In genomic region chr13:83596989-83597738, GRCm38 (mm10) we compare ENCODE assay signal across 22 mouse cellular contexts.
DNase-seq lines count a peak whose midpoint lies in the region; ATAC-seq and TF ChIP-seq lines count a peak whose summit lies in the region.
"Had no signal": no experiment of that assay in that cellular context is flagged by ENCODE, and none has a peak within 500 bp of the region (broad histone marks: within the 10 kb centered on the region; RNA-seq: fewer than 3 reads in every experiment).

No protein-coding gene starts in this region.

- peaks cover 9% of the 10 kb centered on the region for H3K4me1 ChIP-seq in heart, adult 2 months (ENCODE audit: control insufficient read depth, insufficient read depth, low read length)
- peaks cover 2% of the 10 kb centered on the region; the same call in 1 of the 2 replicates for H3K4me1 ChIP-seq in heart, embryonic 11.5 days (ENCODE audit: control insufficient read depth, insufficient read depth, low read length)
- peaks cover 18 to 56% of the 10 kb centered on the region in 2 experiments for H3K4me1 ChIP-seq in CH12.LX (ENCODE audit: control insufficient read depth in 1 of 2, insufficient read depth in 2 of 2)
- H3K4me1 ChIP-seq: embryonic facial prominence, embryonic 13.5 days; hindbrain, embryonic 12.5 days had no signal

- TF ChIP-seq EP300 in heart, adult 2 months (IDR thresholded peaks at IDR 0.05; ENCODE audit: insufficient read depth, low read depth, low read length) = no peak
- TF ChIP-seq EP300 in CH12.LX (IDR thresholded peaks at IDR 0.05; ENCODE audit: low read length) = no peak

- no peak for ATAC-seq in heart, embryonic 11.5 days (replicated peaks; ENCODE audit: insufficient number of reproducible peaks, low FRiP score, low TSS enrichment)
- ATAC-seq in megakaryocyte progenitor cell, adult 5-6 weeks (replicated peaks; ENCODE audit: poor library complexity) = peak; percentile 43
- ATAC-seq in frontal cortex, adult (ENCODE audit: low TSS enrichment) = no peak
- ATAC-seq: CD4-positive, CD25-positive, alpha-beta regulatory T cell, adult 4 months; forebrain, embryonic 16.5 days; hindbrain, embryonic 16.5 days; inflammation-experienced regulatory T-cells, adult 6 months; intestine, postnatal 0 days had no signal

- TF ChIP-seq CTCF in heart, adult 2 months (IDR thresholded peaks at IDR 0.05) = no peak
- no peak for TF ChIP-seq CTCF in CH12.LX (conservative IDR thresholded peaks at IDR 0.05 in 1 of 2, IDR thresholded peaks at IDR 0.05 in 1 of 2; ENCODE audit: low read depth in 2 of 2, low read length in 2 of 2)

- H3K4me2 ChIP-seq in heart, embryonic 11.5 days = no peak overlapping the region
- peak overlapping the region; percentile 75 for H3K4me2 ChIP-seq in CH12.LX (ENCODE audit: insufficient read depth, low read depth, poor library complexity, severe bottlenecking)
- H3K4me2 ChIP-seq: embryonic facial prominence, embryonic 13.5 days; forebrain, embryonic 12.5 days; heart, embryonic 15.5 days; hindbrain, embryonic 12.5 days had no signal

- 62% methylated on average over 6 of the region's 6 CpGs for WGBS in heart, adult 2 months
- 86% methylated on average over 6 of the region's 6 CpGs for WGBS in heart, embryonic 11.5 days (ENCODE audit: insufficient replicate concordance)

- no peaks in the 10 kb centered on the region for H3K27me3 ChIP-seq in heart, adult 2 months (ENCODE audit: control insufficient read depth, insufficient read depth, low read length)
- H3K27me3 ChIP-seq in heart, embryonic 11.5 days (ENCODE audit: control insufficient read depth, insufficient read depth, low read length) = no peaks in the 10 kb centered on the region
- H3K27me3 ChIP-seq in CH12.LX (replicated peaks) = no peaks in the 10 kb centered on the region
- H3K27me3 ChIP-seq: embryonic facial prominence, embryonic 13.5 days; forebrain, embryonic 12.5 days; heart, embryonic 15.5 days; hindbrain, embryonic 12.5 days had no signal

- H3K9me3 ChIP-seq in heart, embryonic 11.5 days (replicated peaks; ENCODE audit: control insufficient read depth, low read length) = no peaks in the 10 kb centered on the region
- no peaks in the 10 kb centered on the region for H3K9me3 ChIP-seq in CH12.LX (replicated peaks; ENCODE audit: low read length)
- H3K9me3 ChIP-seq: embryonic facial prominence, embryonic 13.5 days; forebrain, embryonic 12.5 days; heart, embryonic 15.5 days; hindbrain, embryonic 12.5 days had no signal

- TF ChIP-seq RAD21 in CH12.LX (IDR thresholded peaks at IDR 0.05; ENCODE audit: low read depth, low read length) = no peak

- no peak for DNase-seq in heart, adult 2 months
- DNase-seq in 416B (ENCODE audit: low read depth) (peak; percentile 88), CH12.LX (ENCODE audit: extremely low read depth) (peak; percentile 50)
- DNase-seq: adrenal gland, postnatal 10 days; B cell, adult 2 months; cerebellum, adult 11 months; cerebellum, adult 8-10 months; cerebellum, postnatal 14 days; gastrocnemius, postnatal 36 days; heart, postnatal 14 days had no signal

- no peak overlapping the region for H3K4me3 ChIP-seq in heart, adult 2 months
- H3K4me3 ChIP-seq in heart, embryonic 11.5 days (ENCODE audit: low read depth, low read length) = no peak overlapping the region
- no peak overlapping the region for H3K4me3 ChIP-seq in CH12.LX (replicated peaks in 1 of 3; ENCODE audit: low read depth in 2 of 3, low read length in 2 of 3, poor library complexity in 1 of 3)
- H3K4me3 ChIP-seq: embryonic facial prominence, embryonic 13.5 days; forebrain, embryonic 12.5 days; heart, embryonic 15.5 days; hindbrain, embryonic 12.5 days had no signal

- intact Hi-C loops in heart, adult 2 months (cut with DNase I) = no loop called here

- in situ Hi-C loops in CH12.LX (cut with MboI; ENCODE audit: low pct_ligation_motif_present, low pct_unique_long_range_greater_than_20kb, low sequenced_read_pairs) = no loop called here

- H3K36me3 ChIP-seq in heart, adult 2 months (ENCODE audit: control insufficient read depth, insufficient read depth, low read length) = peaks cover 32% of the 10 kb centered on the region
- no peaks in the 10 kb centered on the region for H3K36me3 ChIP-seq in heart, embryonic 11.5 days (ENCODE audit: control insufficient read depth, insufficient read depth, low read length)
- H3K36me3 ChIP-seq in CH12.LX (replicated peaks in 1 of 2; ENCODE audit: control insufficient read depth in 1 of 2, insufficient read depth in 1 of 2, low read length in 1 of 2) = peaks cover 8 to 56% of the 10 kb centered on the region in 2 experiments
- H3K36me3 ChIP-seq: forebrain, embryonic 12.5 days; hindbrain, embryonic 12.5 days had no signal

- H3K9ac ChIP-seq in heart, adult 2 months (ENCODE audit: low read depth, low read length) = no peak overlapping the region
- no peak overlapping the region for H3K9ac ChIP-seq in heart, embryonic 11.5 days (ENCODE audit: low read depth, low read length)
- H3K9ac ChIP-seq in CH12.LX (ENCODE audit: insufficient read depth, low read depth) = peak overlapping the region; percentile 33; the same call in 1 of the 2 replicates
- H3K9ac ChIP-seq: embryonic facial prominence, embryonic 13.5 days; forebrain, embryonic 12.5 days; heart, embryonic 15.5 days; hindbrain, embryonic 12.5 days had no signal

- peak overlapping the region; percentile 68 for H3K27ac ChIP-seq in heart, adult 2 months
- H3K27ac ChIP-seq in heart, embryonic 11.5 days (ENCODE audit: low read depth, low read length) = no peak overlapping the region
- peak overlapping the region; percentile 82 for H3K27ac ChIP-seq in CH12.LX (ENCODE audit: insufficient read depth, low read depth)
- H3K27ac ChIP-seq: embryonic facial prominence, embryonic 13.5 days; forebrain, embryonic 12.5 days; heart, embryonic 15.5 days; hindbrain, embryonic 12.5 days had no signal

- dilution Hi-C loops in CH12.LX (cut with MboI; ENCODE audit: extremely low pct_ligation_motif_present, extremely low pct_unique_long_range_greater_than_20kb, low sequenced_read_pairs) = no loop called here

- H3K79me2 ChIP-seq in heart, adult 2 months (replicated peaks; ENCODE audit: control insufficient read depth, insufficient read depth, low read length) = peaks cover 1% of the 10 kb centered on the region; the same call in 1 of the 2 replicates
- H3K79me2 ChIP-seq in CH12.LX (replicated peaks; ENCODE audit: control insufficient read depth, extremely low read depth, insufficient read depth, poor library complexity, severe bottlenecking) = peaks cover 25% of the 10 kb centered on the region

- TF ChIP-seq POLR2A in heart, adult 2 months (IDR thresholded peaks at IDR 0.05; ENCODE audit: insufficient read depth, low read depth, low read length) = no peak
- no peak for TF ChIP-seq POLR2A in CH12.LX (IDR thresholded peaks at IDR 0.05; ENCODE audit: low read depth, low read length)

TF ChIP-seq in CH12.LX, 34 proteins besides CTCF, POLR2A, EP300 and RAD21:
- TF ChIP-seq BHLHE40 (IDR thresholded peaks at IDR 0.05; ENCODE audit: low read depth, low read length) = peak; percentile 51
- no peak for TF ChIP-seq ZNF384 (IDR thresholded peaks at IDR 0.05; ENCODE audit: low read depth, low read length)
- no peak for TF ChIP-seq MAZ (IDR thresholded peaks at IDR 0.05; ENCODE audit: low read depth, low read length)
- no peak for TF ChIP-seq USF2 (conservative IDR thresholded peaks at IDR 0.05; ENCODE audit: low read depth, low read length)
- TF ChIP-seq MAFK (IDR thresholded peaks at IDR 0.05; ENCODE audit: insufficient replicate concordance, low read length) = 0 out of 2 replicates have a peak, but pooled peaks have one; percentile 42
- 0 out of 2 replicates have a peak, but pooled peaks have one; percentile 42 for TF ChIP-seq CHD1 (IDR thresholded peaks at IDR 0.05; ENCODE audit: low read depth, low read length)
- no peak for TF ChIP-seq IRF4 (IDR thresholded peaks at IDR 0.05; ENCODE audit: low read depth, low read length)
- TF ChIP-seq MYC (IDR thresholded peaks at IDR 0.05; ENCODE audit: low read depth, low read length) = no peak
- TF ChIP-seq JUN (IDR thresholded peaks at IDR 0.05; ENCODE audit: insufficient read depth, low read depth, low read length) = no peak
- TF ChIP-seq HCFC1 (IDR thresholded peaks at IDR 0.05; ENCODE audit: low read depth, low read length) = no peak
- TF ChIP-seq USF1 (IDR thresholded peaks at IDR 0.05; ENCODE audit: low read depth, low read length) = no peak
- TF ChIP-seq JUND (conservative IDR thresholded peaks at IDR 0.05; ENCODE audit: low read depth, low read length) = 0 out of 2 replicates have a peak, but pooled peaks have one; percentile 21
- TF ChIP-seq NRF1 (IDR thresholded peaks at IDR 0.05; ENCODE audit: low read depth, low read length) = no peak
- peak; percentile 15; the same call in 1 of the 2 replicates for TF ChIP-seq TCF12 (IDR thresholded peaks at IDR 0.05; ENCODE audit: low read depth, low read length)
- no peak for TF ChIP-seq POLR2AphosphoS2 (IDR thresholded peaks at IDR 0.05; ENCODE audit: low read depth, low read length)

Comparison
In these comparisons a context has a peak if more than half of its experiments do, and no peak if none do; other contexts are left out.
1. DNase-seq: peak in 416B (single experiment) and CH12.LX (single experiment); none in heart, adult 2 months (0 of 2).